8 mouse cellular contexts compared by ENCODE assay signal in genomic region chr8:71272286-71273150, GRCm38 (mm10). TPM values are rescaled to one million over a fixed set of nuclear protein-coding genes. Genes with fewer than 3 reads are reported as not detected.
A peak's percentile ranks its signal among the peaks of the same experiment; 100 is the strongest.
DNase-seq lines count a peak whose midpoint lies in the region; ATAC-seq lines count a peak whose summit lies in the region.

TSS of gene Myo9b (plus strand) at chr8:71272714.
TSS of gene Haus8 (minus strand) at chr8:71272934.

- H3K36me3 ChIP-seq in hindbrain, embryonic 11.5 days (ENCODE audit: control insufficient read depth, insufficient read depth, low read length), result no peaks in the 10 kb centered on the region

- no peaks in the 10 kb centered on the region for H3K9me3 ChIP-seq in hindbrain, embryonic 11.5 days (ENCODE audit: control insufficient read depth, low read length)

- ATAC-seq in hindbrain, embryonic 11.5 days (ENCODE audit: low FRiP score), result peak; percentile 98

- DNase-seq in Muller cell, postnatal 12 days (ENCODE audit: inconsistent ontology term), result peak; percentile 99
- peak; percentile 95 for DNase-seq in cerebellum, adult 9-11 months
- peak; percentile 97 for DNase-seq in frontal cortex, adult 2 months (ENCODE audit: extremely low spot score in 1 of 2, low spot score in 1 of 2)
- peak; percentile 97 for DNase-seq in hindbrain, embryonic 11.5 days (ENCODE audit: low spot score)
- peak; percentile 95 to 97 for DNase-seq in layer of hippocampus, postnatal 10 days (ENCODE audit: low spot score in 2 of 2)
- peak; percentile 98 for DNase-seq in lung, postnatal 10 days
- peak; percentile 99 for DNase-seq in ovary, postnatal 36 days (ENCODE audit: low spot score)
- DNase-seq in thymus, postnatal 25 days, result peak; percentile 99

- H3K4me3 ChIP-seq in hindbrain, embryonic 11.5 days (ENCODE audit: low read depth, low read length), result peak within 1 kb of the TSS; percentile 61

- peak within 1 kb of the TSS; percentile 72 for H3K4me2 ChIP-seq in hindbrain, embryonic 11.5 days (replicated peaks; ENCODE audit: low read depth, low read length)

- peaks cover 6% of the 10 kb centered on the region; the same call in 1 of the 2 replicates for H3K4me1 ChIP-seq in hindbrain, embryonic 11.5 days (replicated peaks; ENCODE audit: control insufficient read depth, insufficient read depth, low read length)

- peak within 1 kb of the TSS; percentile 72 for H3K9ac ChIP-seq in hindbrain, embryonic 11.5 days (ENCODE audit: low read depth, low read length)

- no peaks in the 10 kb centered on the region for H3K27me3 ChIP-seq in hindbrain, embryonic 11.5 days (ENCODE audit: control insufficient read depth, insufficient read depth, low read length)

- peak within 1 kb of the TSS; percentile 71 for H3K27ac ChIP-seq in hindbrain, embryonic 11.5 days (ENCODE audit: low read depth, low read length)

- WGBS in hindbrain, embryonic 11.5 days, result under 1% methylated on average over 83 of the region's 84 CpGs

RNA-seq across cellular contexts. Expression of gene Myo9b, which starts in this region (rescaled TPM):
- 38.0 and 38.1 TPM in 2 replicates for polyA plus RNA-seq in frontal cortex, adult 2 months (2012; rRNA removed)
- 16.1 and 17.4 TPM in 2 replicates for polyA plus RNA-seq in hindbrain, embryonic 11.5 days (2014; fragmentation: Nextera tagmentation; extraction: Ambion mirVana)
- total RNA-seq in layer of hippocampus, postnatal 10 days (2021), result 10 to 100 TPM; 33.2 to 36.6 TPM

RNA-seq across cellular contexts. Expression of gene Haus8, which starts in this region (rescaled TPM):
- 12.3 and 12.5 TPM in 2 replicates for polyA plus RNA-seq in frontal cortex, adult 2 months (2012; rRNA removed)
- polyA plus RNA-seq in hindbrain, embryonic 11.5 days (2014; fragmentation: Nextera tagmentation; extraction: Ambion mirVana), result 56.5 and 61.7 TPM in 2 replicates
- total RNA-seq in layer of hippocampus, postnatal 10 days (2021), result 10 to 100 TPM; 19.0 to 22.3 TPM

Comparison
In these comparisons a context has a peak if more than half of its experiments do, and no peak if none do; other contexts are left out.
1. Peak in every context shown above with its lines: DNase-seq, ATAC-seq, H3K4me3 ChIP-seq and H3K27ac ChIP-seq.